Mouse (Mus musculus): Measurements from ENCODE around the gene Efhb.

Efhb gene

GRCm38 (mm10) chr17:53462603-53463495 is at the start of gene Efhb:
TSS of gene Efhb (minus strand) at chr17:53463321.
- DNase-seq (ENCODE audit: low read depth) = peak; percentile 84

- peak; percentile 39 for DNase-seq (ENCODE audit: low read depth)
Observed at GRCm38 (mm10) chr17:53512311-53512951, 49.3 kb upstream of the Efhb start.

GRCm38 (mm10) chr17:53502966-53503365 is 39.8 kb upstream of the Efhb start:
- DNase-seq (ENCODE audit: low read depth) = no peak

GRCm38 (mm10) chr17:53489007-53489378 is 25.9 kb upstream of the Efhb start:
- DNase-seq (ENCODE audit: low read depth) = no peak

GRCm38 (mm10) chr17:53488291-53489006 is 25.3 kb upstream of the Efhb start:
- DNase-seq (ENCODE audit: low read depth) = no peak

GRCm38 (mm10) chr17:53480433-53480832 is 17.3 kb upstream of the Efhb start:
- DNase-seq (ENCODE audit: low read depth) = peak; percentile 37

GRCm38 (mm10) chr17:53479604-53480041 is 16.5 kb upstream of the Efhb start:
- peak; percentile 75 for DNase-seq (ENCODE audit: low read depth)

- peak; percentile 100 for DNase-seq (ENCODE audit: low read depth)
Observed at GRCm38 (mm10) chr17:53478858-53479603, 15.9 kb upstream of the Efhb start, which contains the start of gene Rab5a. TSS of gene Rab5a (plus strand) at chr17:53479234.

- DNase-seq (ENCODE audit: low read depth) = no peak
Observed at GRCm38 (mm10) chr17:53478066-53478857, 15.1 kb upstream of the Efhb start.

GRCm38 (mm10) chr17:53468697-53469096 is 5.6 kb upstream of the Efhb start:
- DNase-seq (ENCODE audit: low read depth) = no peak

GRCm38 (mm10) chr17:53465569-53465968 is 2.4 kb upstream of the Efhb start:
- DNase-seq (ENCODE audit: low read depth) = peak; percentile 37

GRCm38 (mm10) chr17:53463496-53463840 is 347 bp upstream of the Efhb start:
- DNase-seq (ENCODE audit: low read depth) = no peak

- DNase-seq (ENCODE audit: low read depth) = no peak
Observed at GRCm38 (mm10) chr17:53456742-53457141, 6.4 kb downstream of the Efhb start.

GRCm38 (mm10) chr17:53456152-53456551 is 7.0 kb downstream of the Efhb start:
- no peak for DNase-seq (ENCODE audit: low read depth)

GRCm38 (mm10) chr17:53402689-53403306 is 60.3 kb downstream of the Efhb start:
- peak; percentile 35 for DNase-seq (ENCODE audit: low read depth)

GRCm38 (mm10) chr17:53393201-53393600 is 69.9 kb downstream of the Efhb start:
- no peak for DNase-seq (ENCODE audit: low read depth)

- DNase-seq (ENCODE audit: low read depth) = peak; percentile 54
Observed at GRCm38 (mm10) chr17:53389507-53389906, 73.6 kb downstream of the Efhb start.

GRCm38 (mm10) chr17:53387581-53388473 is 75.3 kb downstream of the Efhb start:
- peak; percentile 33 for DNase-seq (ENCODE audit: low read depth)

GRCm38 (mm10) chr17:53386863-53387262 is 76.3 kb downstream of the Efhb start:
- DNase-seq (ENCODE audit: low read depth) = no peak

- DNase-seq (ENCODE audit: low read depth) = no peak
Observed at GRCm38 (mm10) chr17:53364111-53364510, 99.0 kb downstream of the Efhb start.
